Mouse (Mus musculus) MEL (cell line): ENCODE data around the gene Ergic1. TPM values are rescaled to one million over a fixed set of nuclear protein-coding genes. Genes with fewer than 3 reads are reported as not detected.

Experiments
- DNase-seq: peaks from one replicate; pipeline ENCODE4 v3.0.0; 2011; ENCODE audit warnings: low read depth, low spot score
- H3K27ac ChIP-seq: 2 replicates; pipeline ENCODE4 v1.5.1; 2012; ENCODE audit warnings: low read depth, mild to moderate bottlenecking, control low read depth, low read length, moderate library complexity; ENCODE audit not compliant: control insufficient read depth
- H3K27me3 ChIP-seq, 2 experiments: fragments of 150-350 bp in 1 of 2; sonication (generic) in 1 of 2; 2 replicates each; pipeline ENCODE4 v1.6.1; 2012; ENCODE audit warnings: low read length in 2 of 2, mild to moderate bottlenecking in 2 of 2, improper control_type of control experiment in 1 of 2, moderate library complexity in 1 of 2; ENCODE audit not compliant: insufficient read depth in 2 of 2, control insufficient read depth in 1 of 2
- H3K36me3 ChIP-seq, 2 experiments: 2 replicates each; pipeline ENCODE4 v1.6.1; 2012 to 2014; ENCODE audit warnings: low read length in 2 of 2, improper control_type of control experiment in 1 of 2, inconsistent platforms in 1 of 2, mild to moderate bottlenecking in 1 of 2; ENCODE audit not compliant: insufficient read depth in 2 of 2, control insufficient read depth in 1 of 2
- H3K4me1 ChIP-seq, 2 experiments: fragments of 150-350 bp in 1 of 2; sonication (generic) in 1 of 2; 2 replicates each; pipeline ENCODE4 v1.6.1; 2012; ENCODE audit warnings: low read length in 2 of 2, improper control_type of control experiment in 1 of 2, mild to moderate bottlenecking in 1 of 2; ENCODE audit not compliant: insufficient read depth in 2 of 2, control insufficient read depth in 1 of 2
- H3K4me3 ChIP-seq, 2 experiments: fragments of 150-350 bp in 1 of 2; sonication (generic) in 1 of 2; 2 replicates each; pipeline ENCODE4 v1.5.1; 2012; ENCODE audit warnings: low read depth in 2 of 2, low read length in 2 of 2, mild to moderate bottlenecking in 2 of 2, moderate library complexity in 2 of 2, control low read depth in 1 of 2, improper control_type of control experiment in 1 of 2; ENCODE audit not compliant: control insufficient read depth in 1 of 2, insufficient read depth in 1 of 2
- H3K79me2 ChIP-seq: 2 replicates; pipeline ENCODE4 v1.6.1; 2012; ENCODE audit warnings: mild to moderate bottlenecking, low read length, moderate library complexity; ENCODE audit not compliant: control insufficient read depth, poor library complexity, insufficient read depth
- H3K9ac ChIP-seq: 2 replicates; pipeline ENCODE4 v1.6.1; 2012; ENCODE audit warnings: low read depth, mild to moderate bottlenecking, control low read depth, low read length, moderate library complexity; ENCODE audit not compliant: control insufficient read depth, poor library complexity, severe bottlenecking
- H3K9me3 ChIP-seq: fragments of 150-350 bp; sonication (generic); replicated peaks from 2 replicates; pipeline ENCODE4 v1.6.1; 2012; ENCODE audit warnings: mild to moderate bottlenecking, low read length, improper control_type of control experiment, moderate library complexity; ENCODE audit not compliant: insufficient read depth
- CHD1 ChIP-seq: IDR thresholded peaks from 2 replicates; pipeline ENCODE4 v1.6.1; 2012; ENCODE audit warnings: low read depth, mild to moderate bottlenecking, inconsistent platforms, low read length, improper control_type of control experiment
- CHD2 ChIP-seq: IDR thresholded peaks from 2 replicates; pipeline ENCODE4 v1.6.1; 2011; ENCODE audit warnings: low read length, improper control_type of control experiment
- CTCF ChIP-seq, 3 experiments: IDR thresholded peaks in 2 of 3; conservative IDR thresholded peaks in 1 of 3; 2 replicates each; pipeline ENCODE4 v1.5.1; 2011 to 2012; ENCODE audit warnings: low read length in 3 of 3, low read depth in 2 of 3, mild to moderate bottlenecking in 2 of 3, improper control_type of control experiment in 1 of 3, inconsistent platforms in 1 of 3, mixed read lengths in 1 of 3, moderate library complexity in 1 of 3; ENCODE audit not compliant: control insufficient read depth in 1 of 3, insufficient read depth in 1 of 3, poor library complexity in 1 of 3, severe bottlenecking in 1 of 3
- ETS1 ChIP-seq: IDR thresholded peaks from 2 replicates; pipeline ENCODE4 v1.6.1; 2012; ENCODE audit warnings: low read depth, mild to moderate bottlenecking, inconsistent platforms, low read length, improper control_type of control experiment, moderate library complexity
- GABPA ChIP-seq: IDR thresholded peaks from 2 replicates; pipeline ENCODE4 v1.6.1; 2012; ENCODE audit warnings: low read depth, mild to moderate bottlenecking, inconsistent platforms, low read length, improper control_type of control experiment, moderate library complexity
- GATA1 ChIP-seq: IDR thresholded peaks from 2 replicates; pipeline ENCODE4 v1.6.1; 2011; ENCODE audit warnings: low read depth, low read length, improper control_type of control experiment
- HCFC1 ChIP-seq: IDR thresholded peaks from 2 replicates; pipeline ENCODE4 v1.6.1; 2012; ENCODE audit warnings: low read depth, mild to moderate bottlenecking, inconsistent platforms, low read length, improper control_type of control experiment, moderate library complexity
- JUND ChIP-seq: IDR thresholded peaks from 2 replicates; pipeline ENCODE4 v1.6.1; 2011; ENCODE audit warnings: low read depth, mild to moderate bottlenecking, improper control_type of control experiment, low read length
- KAT2A ChIP-seq: conservative IDR thresholded peaks from 2 replicates; pipeline ENCODE4 v1.6.1; 2012; ENCODE audit warnings: low read depth, low read length, improper control_type of control experiment, inconsistent platforms
- MAFK ChIP-seq: IDR thresholded peaks from 2 replicates; pipeline ENCODE4 v1.6.1; 2011; ENCODE audit warnings: low read depth, mild to moderate bottlenecking, low read length, improper control_type of control experiment, borderline replicate concordance
- MEF2A ChIP-seq: IDR thresholded peaks from 2 replicates; pipeline ENCODE4 v1.6.1; 2014; ENCODE audit warnings: low read depth, mild to moderate bottlenecking, inconsistent platforms, low read length, improper control_type of control experiment; ENCODE audit not compliant: poor library complexity, insufficient replicate concordance, severe bottlenecking; ENCODE audit errors: extremely low read depth
- MXI1 ChIP-seq: IDR thresholded peaks from 2 replicates; pipeline ENCODE4 v1.6.1; 2011; ENCODE audit warnings: mild to moderate bottlenecking, low read depth, low read length, improper control_type of control experiment
- MYB ChIP-seq: IDR thresholded peaks from 2 replicates; pipeline ENCODE4 v1.6.1; 2011; ENCODE audit warnings: mild to moderate bottlenecking, low read depth, low read length, improper control_type of control experiment
- MYC ChIP-seq: IDR thresholded peaks from 2 replicates; pipeline ENCODE4 v1.6.1; 2011; ENCODE audit warnings: low read depth, mild to moderate bottlenecking, low read length, improper control_type of control experiment, moderate library complexity
- NELFE ChIP-seq: IDR thresholded peaks from 2 replicates; pipeline ENCODE4 v1.6.1; 2011; ENCODE audit warnings: low read depth, low read length, improper control_type of control experiment
- NRF1 ChIP-seq: IDR thresholded peaks from 2 replicates; pipeline ENCODE4 v1.6.1; 2014; ENCODE audit warnings: low read depth, mild to moderate bottlenecking, inconsistent platforms, low read length, improper control_type of control experiment, moderate library complexity; ENCODE audit not compliant: poor library complexity, insufficient read depth, severe bottlenecking
- POLR2AphosphoS2 ChIP-seq: IDR thresholded peaks from 2 replicates; pipeline ENCODE4 v1.6.1; 2011; ENCODE audit warnings: low read length, improper control_type of control experiment
- POLR2AphosphoS5 ChIP-seq: IDR thresholded peaks from 2 replicates; pipeline ENCODE4 v1.6.1; 2012; ENCODE audit warnings: low read depth, borderline replicate concordance, mild to moderate bottlenecking, inconsistent platforms, low read length, moderate library complexity, mixed read lengths
- RCOR1 ChIP-seq: IDR thresholded peaks from 2 replicates; pipeline ENCODE4 v1.6.1; 2012; ENCODE audit warnings: low read depth, mild to moderate bottlenecking, inconsistent platforms, low read length, improper control_type of control experiment
- SIN3A ChIP-seq: IDR thresholded peaks from 2 replicates; pipeline ENCODE4 v1.6.1; 2012; ENCODE audit warnings: low read length, improper control_type of control experiment, inconsistent platforms
- USF2 ChIP-seq, 2 experiments: IDR thresholded peaks; 2 replicates each; pipeline ENCODE4 v1.6.1; 2011 to 2012; ENCODE audit warnings: improper control_type of control experiment in 2 of 2, low read length in 2 of 2, borderline replicate concordance in 1 of 2, inconsistent platforms in 1 of 2, low read depth in 1 of 2, mild to moderate bottlenecking in 1 of 2; ENCODE audit not compliant: insufficient read depth in 1 of 2
- ZKSCAN1 ChIP-seq: IDR thresholded peaks from 2 replicates; pipeline ENCODE4 v1.6.1; 2012; ENCODE audit warnings: low read depth, mild to moderate bottlenecking, inconsistent platforms, low read length, improper control_type of control experiment, moderate library complexity
- ZNF384 ChIP-seq: IDR thresholded peaks from 2 replicates; pipeline ENCODE4 v1.6.1; 2012; ENCODE audit warnings: low read depth, mild to moderate bottlenecking, inconsistent platforms, low read length, improper control_type of control experiment
- polyA plus RNA-seq, 2 experiments: library from polyadenylated mRNA; stranded (reverse) in 1 of 2; unstranded in 1 of 2; fragments of >175 nt in 1 of 2; fragments of >200 nt in 1 of 2; gene quantifications; 2 replicates each; pipeline versions ENCODE4 v1.2.1 to v1.2.4; 2012; ENCODE audit warnings: low replicate concordance in 2 of 2, low read depth in 1 of 2; ENCODE audit not compliant: insufficient read length in 2 of 2, insufficient read depth in 1 of 2, missing spikeins in 1 of 2
- total RNA-seq: library from RNA; depleted of rRNA; stranded (reverse); fragments of 300-350 nt; gene quantifications from 2 replicates; pipeline ENCODE4 v1.2.3, GENCODE M21; 2012

Gene Ergic1
- total and polyA plus RNA-seq, 3 experiments, result 78.5 to 730 (median 95.6) TPM

- H3K27ac ChIP-seq, result no peak overlapping the region
- H3K9me3 ChIP-seq, result no peaks in the 10 kb centered on the region
- no peak for TF ChIP-seq MEF2A
- TF ChIP-seq RCOR1, result no peak
- no peak for TF ChIP-seq GABPA
- TF ChIP-seq POLR2AphosphoS2, result no peak
- TF ChIP-seq USF2 (IDR thresholded peaks at IDR 0.05; ENCODE audit: borderline replicate concordance in 1 of 2, insufficient read depth in 1 of 2, low read depth in 1 of 2, low read length in 2 of 2), result no peak
- no peak for TF ChIP-seq SIN3A
- no peak for TF ChIP-seq HCFC1
- no peak for TF ChIP-seq NRF1
- no peak for TF ChIP-seq ETS1
- TF ChIP-seq, all 39 proteins: peak for 0
- Histone ChIP-seq H3K4me1 (peaks cover 4 to 7% of the 10 kb centered on the region in 2 experiments; a peak in 3 of 4 replicates), H3K9ac (no peak overlapping the region), H3K36me3 (peaks cover 4% of the 10 kb centered on the region in 2 experiments; a peak in 3 of 4 replicates), H3K79me2 (no peaks in the 10 kb centered on the region), H3K4me3 (no peak overlapping the region), H3K27me3 (no peaks in the 10 kb centered on the region)
- DNase-seq, result no peak
These were observed 45.2 kb downstream of the Ergic1 start for GRCm38 (mm10) chr17:26606516-26606915.

- peaks cover 0 to 4% of the 10 kb centered on the region in 2 experiments; a peak in 2 of 4 replicates for H3K36me3 ChIP-seq
- DNase-seq, result no peak
- H3K4me3 ChIP-seq, result no peak overlapping the region
- TF ChIP-seq MAFK, result no peak
- no peak for TF ChIP-seq MYC
- no peak for TF ChIP-seq ZKSCAN1
- no peak for TF ChIP-seq JUND
- TF ChIP-seq CTCF (IDR thresholded peaks at IDR 0.05 in 2 of 3, conservative IDR thresholded peaks at IDR 0.05 in 1 of 3; ENCODE audit: control insufficient read depth in 1 of 3, insufficient read depth in 1 of 3, low read depth in 2 of 3, low read length in 3 of 3, poor library complexity in 1 of 3, severe bottlenecking in 1 of 3), result no peak
- H3K27ac ChIP-seq, result no peak overlapping the region
- H3K4me1 ChIP-seq, result no peaks in the 10 kb centered on the region; a peak in 1 of 4 replicates
- H3K9me3 ChIP-seq, result no peaks in the 10 kb centered on the region
- no peaks in the 10 kb centered on the region for H3K27me3 ChIP-seq
- no peaks in the 10 kb centered on the region for H3K79me2 ChIP-seq
- no peak overlapping the region for H3K9ac ChIP-seq
These were observed 47.1 kb downstream of the Ergic1 start for GRCm38 (mm10) chr17:26608348-26608747.

GRCm38 (mm10) chr17:26608877-26609276 is 47.6 kb downstream of the Ergic1 start:
- Histone ChIP-seq H3K27me3 (no peaks in the 10 kb centered on the region), H3K9ac (no peak overlapping the region)
- TF ChIP-seq POLR2AphosphoS2 (no peak), CHD1 (no peak), NELFE (no peak), USF2 (IDR thresholded peaks at IDR 0.05; ENCODE audit: borderline replicate concordance in 1 of 2, insufficient read depth in 1 of 2, low read depth in 1 of 2, low read length in 2 of 2) (no peak), ZNF384 (no peak), MXI1 (no peak), MAFK (no peak), ZKSCAN1 (no peak), HCFC1 (no peak), GABPA (no peak), MYB (no peak), GATA1 (no peak), POLR2AphosphoS5 (no peak), KAT2A (no peak), CHD2 (no peak)
- TF ChIP-seq, all 39 proteins: peak for 0
- Histone ChIP-seq H3K27ac (no peak overlapping the region), H3K79me2 (no peaks in the 10 kb centered on the region), H3K9me3 (no peaks in the 10 kb centered on the region), H3K4me1 (no peaks in the 10 kb centered on the region; a peak in 1 of 4 replicates), H3K36me3 (peaks cover 0 to 4% of the 10 kb centered on the region in 2 experiments; a peak in 2 of 4 replicates), H3K4me3 (no peak overlapping the region)
- no peak for DNase-seq
